Mouse (Mus musculus): ENCODE results near the gene Gm28051. TPM values are rescaled to one million over a fixed set of nuclear protein-coding genes. Genes with fewer than 3 reads are reported as not detected.

Gene Gm28051
- total and polyA plus RNA-seq, 3 experiments = not detected

DNA sequence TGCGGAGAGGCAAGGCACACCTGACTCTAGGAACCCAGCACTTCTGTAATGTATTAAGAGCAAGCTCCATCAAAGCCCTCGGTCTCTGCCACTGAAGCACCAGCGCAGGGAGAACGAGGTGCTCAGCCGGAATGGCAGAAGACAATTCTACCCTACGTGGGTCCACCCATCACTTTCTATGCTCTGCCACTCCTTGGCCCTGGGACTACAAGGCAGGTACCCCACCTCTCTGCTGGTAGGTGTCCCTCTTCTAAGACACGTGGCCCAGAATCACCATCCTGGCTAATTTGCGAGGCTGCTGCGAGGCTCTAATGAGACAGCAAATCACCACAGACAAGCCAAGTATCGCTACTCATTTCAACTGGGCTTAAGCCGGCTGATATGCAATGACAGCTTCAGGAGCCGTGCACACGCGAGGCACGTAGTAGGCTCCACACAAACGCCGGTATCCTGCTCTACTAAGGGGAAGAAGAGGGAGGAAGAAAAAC is 53.6 kb downstream of the Gm28051 start:
- no peak for DNase-seq (ENCODE audit: extremely low read depth)
- peaks cover 18 to 46% of the 10 kb centered on the region in 2 experiments for H3K4me1 ChIP-seq (ENCODE audit: control insufficient read depth in 1 of 2, insufficient read depth in 2 of 2)
- peaks cover 24% of the 10 kb centered on the region for H3K79me2 ChIP-seq (replicated peaks; ENCODE audit: control insufficient read depth, extremely low read depth, insufficient read depth, poor library complexity, severe bottlenecking)
- dilution Hi-C loops (cut with MboI; ENCODE audit: extremely low pct_ligation_motif_present, extremely low pct_unique_long_range_greater_than_20kb, low sequenced_read_pairs) (no loop called here), in situ Hi-C loops (cut with MboI; ENCODE audit: low pct_ligation_motif_present, low pct_unique_long_range_greater_than_20kb, low sequenced_read_pairs) (no loop called here)
- peak overlapping the region; percentile 41 for H3K9ac ChIP-seq (ENCODE audit: insufficient read depth, low read depth)
- H3K36me3 ChIP-seq (replicated peaks in 1 of 2; ENCODE audit: control insufficient read depth in 1 of 2, insufficient read depth in 1 of 2, low read length in 1 of 2) = peaks cover 0 to 10% of the 10 kb centered on the region in 2 experiments
- H3K27me3 ChIP-seq (replicated peaks) = peaks cover 1% of the 10 kb centered on the region
- peak overlapping the region; percentile 7 for H3K27ac ChIP-seq (ENCODE audit: insufficient read depth, low read depth)
- TF ChIP-seq UBTF (IDR thresholded peaks at IDR 0.05; ENCODE audit: low read depth, low read length) (peak; percentile 20; the same call in 1 of the 2 replicates), MAX (IDR thresholded peaks at IDR 0.05; ENCODE audit: low read length) (peak; percentile 50; the same call in 1 of the 2 replicates), KAT2A (IDR thresholded peaks at IDR 0.05; ENCODE audit: insufficient replicate concordance, low read length) (no peak), TCF12 (IDR thresholded peaks at IDR 0.05; ENCODE audit: low read depth, low read length) (0 out of 2 replicates have a peak, but pooled peaks have one; percentile 26), GABPA (IDR thresholded peaks at IDR 0.05; ENCODE audit: insufficient replicate concordance, low read depth, low read length) (no peak), MXI1 (IDR thresholded peaks at IDR 0.05; ENCODE audit: low read depth, low read length) (peak; percentile 77), CHD2 (IDR thresholded peaks at IDR 0.05; ENCODE audit: low read length) (no peak), SIN3A (IDR thresholded peaks at IDR 0.05; ENCODE audit: low read length) (peak; percentile 62), ZKSCAN1 (IDR thresholded peaks at IDR 0.05; ENCODE audit: borderline replicate concordance, low read depth, low read length) (peak; percentile 79), ZC3H11A (IDR thresholded peaks at IDR 0.05; ENCODE audit: low read depth, low read length) (no peak), MYC (IDR thresholded peaks at IDR 0.05; ENCODE audit: low read depth, low read length) (peak; percentile 49; the same call in 1 of the 2 replicates)
- peak overlapping the region; percentile 62 to 83 (median 72) for H3K4me3 ChIP-seq (replicated peaks in 1 of 3; ENCODE audit: low read depth in 2 of 3, low read length in 2 of 3, poor library complexity in 1 of 3)
- H3K9me3 ChIP-seq (replicated peaks; ENCODE audit: low read length) = no peaks in the 10 kb centered on the region
- H3K4me2 ChIP-seq (ENCODE audit: insufficient read depth, low read depth, poor library complexity, severe bottlenecking) = peak overlapping the region; percentile 86

DNA sequence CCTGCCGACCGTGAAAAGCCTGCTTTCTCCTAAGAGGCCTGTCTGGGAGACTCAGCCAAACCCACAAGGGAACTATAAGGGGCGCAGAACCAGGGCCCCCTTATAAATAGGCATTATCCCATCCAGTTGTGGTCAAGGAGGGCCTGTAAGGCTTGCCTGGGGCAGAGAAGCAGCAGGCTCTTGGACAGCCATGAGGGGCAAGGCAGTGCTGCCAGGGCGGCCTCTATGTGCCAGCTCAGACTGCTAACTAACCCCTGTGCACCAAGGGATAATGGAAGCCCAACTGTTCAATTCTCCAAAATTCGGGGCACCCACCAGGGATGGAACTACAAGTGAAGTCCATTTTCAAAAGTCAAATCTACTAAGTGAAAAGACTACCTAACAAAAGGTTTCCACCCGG is 54.1 kb downstream of the Gm28051 start:
- DNase-seq (ENCODE audit: extremely low read depth) = no peak
- Histone ChIP-seq H3K9me3 (replicated peaks; ENCODE audit: low read length) (no peaks in the 10 kb centered on the region), H3K36me3 (replicated peaks in 1 of 2; ENCODE audit: control insufficient read depth in 1 of 2, insufficient read depth in 1 of 2, low read length in 1 of 2) (peaks cover 0 to 10% of the 10 kb centered on the region in 2 experiments), H3K4me1 (ENCODE audit: control insufficient read depth in 1 of 2, insufficient read depth in 2 of 2) (peaks cover 21 to 52% of the 10 kb centered on the region in 2 experiments), H3K9ac (ENCODE audit: insufficient read depth, low read depth) (peak overlapping the region; percentile 59), H3K79me2 (replicated peaks; ENCODE audit: control insufficient read depth, extremely low read depth, insufficient read depth, poor library complexity, severe bottlenecking) (peaks cover 26% of the 10 kb centered on the region), H3K27ac (ENCODE audit: insufficient read depth, low read depth) (peak overlapping the region; percentile 25; the same call in 1 of the 2 replicates), H3K27me3 (replicated peaks) (peaks cover 1% of the 10 kb centered on the region), H3K4me2 (ENCODE audit: insufficient read depth, low read depth, poor library complexity, severe bottlenecking) (peak overlapping the region; percentile 86), H3K4me3 (replicated peaks in 1 of 3; ENCODE audit: low read depth in 2 of 3, low read length in 2 of 3, poor library complexity in 1 of 3) (peak overlapping the region; percentile 62 to 83 (median 72))
- no peak for TF ChIP-seq IRF4 (IDR thresholded peaks at IDR 0.05; ENCODE audit: low read depth, low read length)
- no peak for TF ChIP-seq RCOR1 (conservative IDR thresholded peaks at IDR 0.05; ENCODE audit: low read depth, low read length)
- TF ChIP-seq MYC (IDR thresholded peaks at IDR 0.05; ENCODE audit: low read depth, low read length) = no peak
- TF ChIP-seq EP300 (IDR thresholded peaks at IDR 0.05; ENCODE audit: low read length) = no peak
- TF ChIP-seq SIN3A (IDR thresholded peaks at IDR 0.05; ENCODE audit: low read length) = no peak
- TF ChIP-seq NELFE (IDR thresholded peaks at IDR 0.05; ENCODE audit: low read depth, low read length) = no peak
- no peak for TF ChIP-seq CHD2 (IDR thresholded peaks at IDR 0.05; ENCODE audit: low read length)
- TF ChIP-seq HCFC1 (IDR thresholded peaks at IDR 0.05; ENCODE audit: low read depth, low read length) = no peak
- TF ChIP-seq ZNF384 (IDR thresholded peaks at IDR 0.05; ENCODE audit: low read depth, low read length) = no peak
- no peak for TF ChIP-seq CTCF (conservative IDR thresholded peaks at IDR 0.05 in 1 of 2, IDR thresholded peaks at IDR 0.05 in 1 of 2; ENCODE audit: low read depth in 2 of 2, low read length in 2 of 2)
- TF ChIP-seq MEF2A (IDR thresholded peaks at IDR 0.05; ENCODE audit: borderline replicate concordance, low read depth, low read length) = no peak
- no peak for TF ChIP-seq POLR2AphosphoS2 (IDR thresholded peaks at IDR 0.05; ENCODE audit: low read depth, low read length)
- no peak for TF ChIP-seq BHLHE40 (IDR thresholded peaks at IDR 0.05; ENCODE audit: low read depth, low read length)
- TF ChIP-seq KAT2A (IDR thresholded peaks at IDR 0.05; ENCODE audit: insufficient replicate concordance, low read length) = no peak
- TF ChIP-seq ETS1 (conservative IDR thresholded peaks at IDR 0.05; ENCODE audit: low read depth, low read length) = no peak
- no peak for TF ChIP-seq CHD1 (IDR thresholded peaks at IDR 0.05; ENCODE audit: low read depth, low read length)
- no peak for TF ChIP-seq ZKSCAN1 (IDR thresholded peaks at IDR 0.05; ENCODE audit: borderline replicate concordance, low read depth, low read length)
- TF ChIP-seq RAD21 (IDR thresholded peaks at IDR 0.05; ENCODE audit: low read depth, low read length) = no peak
- no peak for TF ChIP-seq ZC3H11A (IDR thresholded peaks at IDR 0.05; ENCODE audit: low read depth, low read length)
- no peak for TF ChIP-seq ZMIZ1 (IDR thresholded peaks at IDR 0.05; ENCODE audit: low read depth, low read length)
- dilution Hi-C loops (cut with MboI; ENCODE audit: extremely low pct_ligation_motif_present, extremely low pct_unique_long_range_greater_than_20kb, low sequenced_read_pairs) = no loop called here
- in situ Hi-C loops (cut with MboI; ENCODE audit: low pct_ligation_motif_present, low pct_unique_long_range_greater_than_20kb, low sequenced_read_pairs) = no loop called here
